ENCODE assay signal across 20 mouse cellular contexts in the genomic region with DNA sequence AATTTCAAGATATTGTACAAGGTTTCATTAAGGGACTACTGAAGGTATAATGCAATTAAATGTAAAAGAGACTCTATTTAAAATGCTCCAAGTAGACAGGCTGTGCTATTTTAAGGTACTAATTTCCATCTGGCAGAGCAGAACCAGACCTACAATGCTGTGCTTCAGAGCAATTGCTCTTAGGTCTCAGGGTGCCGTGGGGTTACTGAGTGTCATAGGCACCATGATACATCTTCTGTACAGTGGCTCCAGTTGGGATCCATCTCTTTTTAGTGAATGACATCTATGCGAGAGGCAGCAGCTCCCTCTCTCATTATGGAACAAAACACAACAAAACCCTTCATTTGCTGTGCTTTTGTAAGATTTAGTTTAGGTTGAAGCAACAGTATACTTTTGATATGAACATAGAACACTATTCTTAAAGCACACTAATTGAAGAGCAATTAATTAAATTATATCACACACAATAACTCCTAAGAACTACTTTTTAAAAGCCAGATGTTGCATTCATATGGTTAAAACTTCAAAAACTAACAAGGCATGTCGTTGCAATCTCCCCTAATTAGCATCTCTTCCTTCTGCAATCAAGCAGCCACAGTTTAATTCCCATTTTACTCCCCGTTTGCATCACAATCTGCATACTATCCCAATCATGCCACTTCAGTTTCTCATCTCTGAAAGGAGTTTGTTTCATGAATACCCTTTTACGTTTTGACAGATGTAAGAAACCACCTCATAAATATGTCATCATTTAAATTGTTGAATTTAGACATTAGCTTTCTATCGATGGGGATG.
DNase-seq lines count a peak whose midpoint lies in the region; ATAC-seq lines count a peak whose summit lies in the region.
"Had no signal": no experiment of that assay in that cellular context is flagged by ENCODE, and none has a peak within 500 bp of the region (broad histone marks: within the 10 kb centered on the region; RNA-seq: fewer than 3 reads in every experiment).

No protein-coding gene starts in this region.

- H3K4me2 ChIP-seq in hindbrain, embryonic 16.5 days (ENCODE audit: low read length), result no peak overlapping the region
- H3K4me2 ChIP-seq in hindbrain, embryonic 12.5 days (replicated peaks), result no peak overlapping the region
- no peak overlapping the region for H3K4me2 ChIP-seq in forebrain, embryonic 14.5 days (ENCODE audit: low read length)
- no peak overlapping the region for H3K4me2 ChIP-seq in intestine, embryonic 16.5 days (ENCODE audit: low read depth, low read length)
- H3K4me2 ChIP-seq: embryonic facial prominence, embryonic 12.5 days; heart, embryonic 11.5 days; heart, embryonic 15.5 days; hindbrain, embryonic 15.5 days had no signal

- no peak overlapping the region for H3K4me3 ChIP-seq in hindbrain, embryonic 16.5 days (ENCODE audit: low read length)
- no peak overlapping the region for H3K4me3 ChIP-seq in hindbrain, embryonic 12.5 days
- H3K4me3 ChIP-seq in forebrain, embryonic 14.5 days (ENCODE audit: low read depth, low read length), result no peak overlapping the region
- H3K4me3 ChIP-seq in intestine, embryonic 16.5 days (ENCODE audit: low read length), result no peak overlapping the region
- H3K4me3 ChIP-seq: embryonic facial prominence, embryonic 12.5 days; heart, adult 2 months; heart, embryonic 15.5 days; hindbrain, embryonic 15.5 days had no signal

- H3K27ac ChIP-seq in hindbrain, embryonic 16.5 days (ENCODE audit: low read depth, low read length), result no peak overlapping the region
- H3K27ac ChIP-seq in hindbrain, embryonic 12.5 days, result no peak overlapping the region
- no peak overlapping the region for H3K27ac ChIP-seq in forebrain, embryonic 14.5 days (ENCODE audit: low read depth, low read length)
- H3K27ac ChIP-seq in intestine, embryonic 16.5 days (ENCODE audit: low read length), result no peak overlapping the region
- H3K27ac ChIP-seq: embryonic facial prominence, embryonic 12.5 days; heart, adult 2 months; heart, embryonic 15.5 days; hindbrain, embryonic 15.5 days had no signal

- no peaks in the 10 kb centered on the region for H3K9me3 ChIP-seq in hindbrain, embryonic 16.5 days (ENCODE audit: control insufficient read depth, low read length)
- no peaks in the 10 kb centered on the region for H3K9me3 ChIP-seq in hindbrain, embryonic 12.5 days (replicated peaks)
- H3K9me3 ChIP-seq in forebrain, embryonic 14.5 days (replicated peaks; ENCODE audit: control insufficient read depth, low read length), result no peaks in the 10 kb centered on the region
- no peaks in the 10 kb centered on the region for H3K9me3 ChIP-seq in intestine, embryonic 16.5 days (ENCODE audit: control insufficient read depth, low read length)
- H3K9me3 ChIP-seq: embryonic facial prominence, embryonic 12.5 days; heart, embryonic 15.5 days; hindbrain, embryonic 15.5 days had no signal

- peak; percentile 24 for DNase-seq in retina, postnatal 1 day
- DNase-seq in retina, embryonic 14.5 days (ENCODE audit: low spot score), result no peak
- DNase-seq in forebrain, embryonic 14.5 days (ENCODE audit: low spot score), result peak; percentile 66
- no peak for DNase-seq in right cerebral cortex, postnatal 14 days
- DNase-seq: adrenal gland, adult 2 months; adrenal gland, postnatal 25 days; cerebellum, adult 11-12 months; cerebellum, adult 9-10 months; cerebellum, postnatal 25 days; gastrocnemius, postnatal 14 days; heart, adult 2 months; heart, postnatal 14 days; kidney, adult 18-20 months had no signal

- no peaks in the 10 kb centered on the region for H3K36me3 ChIP-seq in hindbrain, embryonic 16.5 days (ENCODE audit: control insufficient read depth, insufficient read depth, low read length)
- no peaks in the 10 kb centered on the region for H3K36me3 ChIP-seq in hindbrain, embryonic 12.5 days
- no peaks in the 10 kb centered on the region for H3K36me3 ChIP-seq in forebrain, embryonic 14.5 days (ENCODE audit: control insufficient read depth, insufficient read depth, low read length)
- no peaks in the 10 kb centered on the region for H3K36me3 ChIP-seq in intestine, embryonic 16.5 days (ENCODE audit: control insufficient read depth, insufficient read depth, low read length)
- H3K36me3 ChIP-seq: embryonic facial prominence, embryonic 12.5 days; heart, embryonic 15.5 days; hindbrain, embryonic 15.5 days had no signal

- no peak overlapping the region for H3K9ac ChIP-seq in hindbrain, embryonic 16.5 days (ENCODE audit: low read depth, low read length)
- H3K9ac ChIP-seq in hindbrain, embryonic 12.5 days, result no peak overlapping the region
- no peak overlapping the region for H3K9ac ChIP-seq in forebrain, embryonic 14.5 days (ENCODE audit: low read length)
- no peak overlapping the region for H3K9ac ChIP-seq in intestine, embryonic 16.5 days (ENCODE audit: low read depth, low read length)
- H3K9ac ChIP-seq: embryonic facial prominence, embryonic 12.5 days; heart, embryonic 15.5 days; hindbrain, embryonic 15.5 days had no signal

- 0 out of 2 replicates have a peak, but pooled peaks have one; percentile 46 for ATAC-seq in hindbrain, embryonic 16.5 days
- ATAC-seq in hindbrain, embryonic 12.5 days (ENCODE audit: low FRiP score), result no peak
- ATAC-seq in forebrain, embryonic 14.5 days, result peak; percentile 72
- ATAC-seq in intestine, embryonic 16.5 days, result no peak

- no peaks in the 10 kb centered on the region for H3K27me3 ChIP-seq in hindbrain, embryonic 16.5 days (replicated peaks; ENCODE audit: control insufficient read depth, insufficient read depth, low read length)
- no peaks in the 10 kb centered on the region for H3K27me3 ChIP-seq in hindbrain, embryonic 12.5 days
- no peaks in the 10 kb centered on the region for H3K27me3 ChIP-seq in forebrain, embryonic 14.5 days (replicated peaks; ENCODE audit: control insufficient read depth, insufficient read depth, low read length)
- no peaks in the 10 kb centered on the region for H3K27me3 ChIP-seq in intestine, embryonic 16.5 days (replicated peaks; ENCODE audit: control insufficient read depth, insufficient read depth, low read length)
- H3K27me3 ChIP-seq: embryonic facial prominence, embryonic 12.5 days; heart, embryonic 15.5 days; hindbrain, embryonic 15.5 days had no signal

- H3K4me1 ChIP-seq in hindbrain, embryonic 16.5 days (ENCODE audit: control insufficient read depth, insufficient read depth, low read depth, low read length), result no peaks in the 10 kb centered on the region; the same call in 1 of the 2 replicates
- H3K4me1 ChIP-seq in hindbrain, embryonic 12.5 days, result peaks cover 7% of the 10 kb centered on the region
- peaks cover 15% of the 10 kb centered on the region for H3K4me1 ChIP-seq in forebrain, embryonic 14.5 days (ENCODE audit: control insufficient read depth, insufficient read depth, low read length)
- peaks cover 5% of the 10 kb centered on the region; the same call in 1 of the 2 replicates for H3K4me1 ChIP-seq in intestine, embryonic 16.5 days (ENCODE audit: control insufficient read depth, insufficient read depth, low read length)

- 61% methylated on average over 6 of the region's 6 CpGs for WGBS in hindbrain, embryonic 16.5 days
- 68% methylated on average over 6 of the region's 6 CpGs for WGBS in hindbrain, embryonic 12.5 days
- 13% methylated on average over 6 of the region's 6 CpGs for WGBS in forebrain, embryonic 14.5 days
- 72% methylated on average over 6 of the region's 6 CpGs for WGBS in intestine, embryonic 16.5 days

Comparison
In these comparisons a context has a peak if more than half of its experiments do, and no peak if none do; other contexts are left out.
1. ATAC-seq: peak in hindbrain, embryonic 16.5 days (single experiment) and forebrain, embryonic 14.5 days (single experiment); none in hindbrain, embryonic 12.5 days (single experiment) and intestine, embryonic 16.5 days (single experiment).
2. DNase-seq: peak in retina, postnatal 1 day (single experiment) and forebrain, embryonic 14.5 days (single experiment); none in retina, embryonic 14.5 days (single experiment) and right cerebral cortex, postnatal 14 days (single experiment).